Mouse (Mus musculus) testis, postnatal 14 days (tissue): ENCODE measurements around the gene Acot13.

Source experiments
- DNase-seq: peaks from one replicate; pipeline ENCODE4 v3.0.0; 2021; ENCODE audit warnings: low spot score

The Acot13 gene

DNA sequence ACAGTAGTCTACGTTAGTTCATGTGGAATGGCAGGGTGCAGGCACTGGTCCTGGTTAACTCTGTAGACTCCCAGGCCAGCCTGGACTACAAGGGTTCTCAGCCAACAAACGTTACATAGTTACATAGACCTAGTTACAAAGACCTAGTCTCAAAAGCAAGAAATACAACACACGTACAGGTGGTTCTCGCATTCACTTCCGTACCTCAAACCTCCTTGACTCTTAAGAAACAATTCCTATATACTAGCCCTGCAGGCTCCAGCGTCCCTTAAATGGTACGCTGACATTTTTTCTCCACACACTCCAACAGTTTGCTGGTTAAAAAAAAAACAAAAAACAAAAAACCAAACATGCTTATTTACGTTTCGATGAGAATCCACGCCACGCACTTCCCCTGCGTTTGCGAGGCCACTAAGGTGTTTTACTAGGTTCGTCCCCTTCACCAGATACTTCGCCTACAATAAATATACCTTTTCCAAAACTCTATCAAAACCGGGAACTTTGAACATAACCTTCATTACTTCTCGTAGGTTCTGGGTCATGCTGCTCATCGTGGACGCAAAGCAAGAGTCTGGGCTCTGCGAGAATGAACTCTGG, 486 bp downstream of the Acot13 start:
- DNase-seq: peak; percentile 58

DNA sequence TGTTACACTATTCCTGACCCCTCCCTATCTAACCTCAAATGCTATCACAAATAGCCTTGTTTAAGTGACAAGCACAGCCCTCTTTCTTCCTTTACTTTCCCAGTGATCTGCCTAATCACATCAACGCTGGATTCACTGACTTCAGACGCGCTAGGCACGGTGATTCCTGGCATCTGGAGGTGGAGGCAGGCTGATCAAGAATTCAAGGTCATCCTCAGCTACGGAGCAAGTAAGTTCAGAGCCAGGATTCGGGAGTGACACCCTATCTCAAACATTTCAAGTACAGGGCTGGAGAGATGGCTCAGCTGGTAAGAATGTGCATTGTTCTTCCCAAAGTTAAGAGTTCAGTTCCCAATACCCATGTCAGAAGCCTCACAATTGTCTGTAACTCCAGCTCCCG, 5.2 kb downstream of the Acot13 start:
- DNase-seq: no peak

DNA sequence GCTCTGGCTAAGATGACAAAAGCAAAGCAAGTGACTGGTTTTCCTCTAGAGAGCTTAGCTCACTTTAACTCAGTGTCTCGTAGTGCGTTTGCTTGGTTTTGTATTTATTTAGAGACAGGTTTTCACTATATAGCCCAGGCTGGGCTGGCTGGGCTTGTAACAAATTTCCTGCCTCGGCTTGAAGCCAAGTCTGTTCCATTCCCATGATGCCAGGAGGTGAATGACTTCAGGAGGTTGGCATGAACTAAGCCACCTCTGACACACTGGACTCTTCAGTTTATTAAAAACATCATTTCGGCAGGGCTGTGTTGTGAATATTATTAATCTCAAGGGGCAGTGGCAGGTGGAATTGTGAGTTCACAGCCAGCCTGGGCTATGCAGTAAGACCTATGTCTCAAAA, 5.8 kb downstream of the Acot13 start:
- DNase-seq: no peak

DNA sequence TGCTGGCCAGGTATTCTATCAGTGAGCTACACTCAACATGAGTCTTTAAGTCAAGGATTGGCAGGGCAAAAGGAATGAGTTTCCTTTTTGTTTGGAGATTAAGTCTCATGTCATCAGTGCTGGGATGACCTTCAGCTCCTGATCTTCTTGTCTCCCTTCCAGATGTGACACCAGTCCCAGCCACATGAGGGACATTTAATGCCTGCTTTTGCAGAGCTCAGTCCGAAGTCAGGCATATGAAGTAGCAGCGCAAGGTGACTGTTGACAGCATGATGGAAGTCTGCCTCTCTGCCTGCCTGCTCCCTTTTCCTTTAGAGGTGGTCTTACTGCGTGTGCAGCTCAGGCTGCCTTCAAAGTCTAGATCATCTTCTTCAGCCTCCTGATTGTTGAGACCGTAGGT, 6.7 kb downstream of the Acot13 start:
- no peak for DNase-seq

DNA sequence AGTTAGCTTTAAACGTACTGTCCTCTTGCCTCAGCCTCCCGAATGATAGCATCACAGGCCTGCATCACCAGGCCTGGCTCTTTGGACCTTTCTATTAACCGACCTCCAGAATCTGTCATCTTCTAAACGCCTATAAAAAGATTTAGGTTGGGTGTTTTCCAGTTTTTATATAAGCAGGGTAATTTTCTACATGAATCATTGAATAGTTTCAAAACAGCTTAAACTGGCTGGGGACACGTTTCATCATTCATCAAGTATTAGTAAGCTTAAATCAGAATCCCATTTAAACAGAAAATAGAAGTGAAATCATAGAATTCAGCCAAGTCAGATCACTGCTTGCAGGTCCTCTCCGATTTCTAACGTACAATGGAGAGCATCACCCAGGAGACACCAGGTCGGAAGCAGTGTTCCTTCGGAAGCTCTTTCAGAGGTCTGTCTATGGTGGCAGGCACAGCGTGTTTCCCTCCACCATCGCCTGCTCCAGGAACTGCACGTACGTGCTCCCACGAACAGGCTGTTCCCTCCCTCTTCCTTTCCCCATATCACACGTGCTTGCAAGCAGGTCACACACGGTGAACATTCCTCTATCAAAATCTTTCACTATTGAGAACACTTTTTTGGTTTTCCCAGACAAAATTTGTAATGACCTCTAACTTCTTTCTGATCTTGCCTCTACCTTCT, 8.5 kb downstream of the Acot13 start:
- DNase-seq: no peak

DNA sequence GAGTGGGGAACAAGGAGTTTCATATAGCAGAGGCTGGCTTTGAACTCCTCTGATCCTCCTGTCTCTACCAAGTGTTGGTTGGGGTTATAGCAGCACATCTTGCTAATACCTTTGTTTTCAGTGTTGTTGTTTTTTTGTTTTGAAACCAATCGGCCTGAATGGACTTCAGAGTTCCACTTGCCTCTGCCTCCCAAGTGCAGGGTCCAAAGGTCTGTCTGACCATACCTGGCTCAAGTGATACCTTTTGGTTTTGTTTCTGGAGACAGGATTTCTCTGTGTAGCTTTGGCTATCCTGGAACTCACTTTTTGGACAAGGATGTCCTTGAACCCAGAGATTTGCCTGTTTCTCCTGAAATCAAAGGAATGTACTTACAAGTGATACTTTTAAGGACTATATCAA, 11.4 kb downstream of the Acot13 start:
- no peak for DNase-seq

DNA sequence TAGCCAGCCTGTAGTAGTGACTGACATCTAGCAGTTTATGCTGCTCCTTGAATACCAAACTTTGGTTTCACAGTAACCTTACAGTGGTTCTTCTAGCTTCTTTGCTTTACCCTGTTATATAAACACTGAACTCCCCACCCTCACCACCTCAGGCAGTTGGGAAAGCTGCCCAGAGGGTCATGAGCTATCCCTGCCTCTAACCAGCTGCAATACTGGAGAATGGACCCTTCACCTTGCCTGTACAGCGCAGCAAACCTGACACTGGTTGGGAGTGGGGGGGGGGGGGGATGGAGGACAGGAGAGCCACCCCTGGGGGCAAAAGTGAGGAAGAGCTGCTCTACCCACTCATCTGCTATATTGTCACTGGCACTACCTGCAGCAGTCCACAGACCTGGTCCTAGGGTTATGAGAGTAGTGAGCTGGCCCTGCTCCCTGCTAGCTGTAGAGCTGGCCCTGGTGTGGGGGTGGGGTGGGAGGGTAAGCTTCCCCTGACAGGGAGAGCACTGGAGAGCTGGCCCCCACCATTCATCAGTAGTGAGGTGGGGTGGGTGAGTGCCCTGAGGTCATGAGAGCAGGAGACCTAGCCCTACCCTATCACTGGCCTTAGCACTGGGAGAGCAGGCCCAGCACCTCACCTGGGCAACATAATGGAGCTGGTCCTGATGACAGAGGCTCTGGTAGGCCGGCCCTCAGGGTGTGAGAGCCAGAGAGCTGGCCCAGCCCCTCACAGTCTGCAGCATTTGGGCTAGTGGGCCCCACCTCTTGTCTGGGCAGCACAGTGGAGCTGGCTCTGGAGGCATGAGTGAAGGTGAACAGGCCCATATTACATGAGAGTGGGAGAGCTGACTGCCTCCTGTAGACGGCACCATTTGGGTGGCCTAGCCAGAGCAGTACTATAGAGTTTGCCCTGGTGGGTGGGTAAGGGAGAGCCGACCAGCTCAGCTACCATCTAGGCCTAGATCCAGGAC, 14.9 kb downstream of the Acot13 start:
- no peak for DNase-seq

DNA sequence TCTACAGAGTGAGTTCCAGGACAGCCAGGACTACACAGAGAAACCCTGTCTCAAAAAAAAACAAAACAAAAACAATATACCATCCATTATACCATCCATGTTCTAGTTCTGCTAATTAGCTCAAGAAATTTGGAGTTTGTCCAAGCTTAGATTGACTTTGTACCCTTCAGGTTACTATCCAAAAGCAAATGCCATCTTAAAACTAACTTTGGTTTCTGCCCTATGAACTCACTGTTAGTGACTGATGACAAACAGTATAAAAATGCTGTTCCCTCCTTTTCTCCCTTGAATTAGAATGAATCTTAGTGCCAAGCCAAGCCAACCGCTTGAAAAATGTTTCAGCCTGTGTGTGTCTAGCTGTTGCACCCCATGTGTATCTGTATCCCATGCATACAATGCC, 16.7 kb downstream of the Acot13 start:
- DNase-seq: no peak

DNA sequence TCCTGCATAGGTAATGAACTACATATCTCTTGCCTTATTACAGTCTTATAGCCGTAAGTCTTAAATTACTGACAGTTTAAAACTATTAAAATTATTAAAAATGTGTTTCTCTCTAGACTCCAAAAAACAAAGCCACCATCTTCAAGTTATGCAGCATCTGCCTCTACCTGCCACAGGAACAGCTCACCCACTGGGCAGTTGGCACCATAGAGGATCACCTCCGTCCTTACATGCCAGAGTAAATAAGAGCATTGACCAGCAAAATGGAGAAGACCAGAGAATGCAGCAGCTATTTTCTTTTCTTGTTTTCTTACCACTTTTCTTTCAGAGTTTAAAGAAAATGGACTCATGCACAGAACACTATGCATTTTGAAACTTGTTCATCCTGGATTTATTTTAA, 18.8 kb downstream of the Acot13 start:
- DNase-seq: no peak

DNA sequence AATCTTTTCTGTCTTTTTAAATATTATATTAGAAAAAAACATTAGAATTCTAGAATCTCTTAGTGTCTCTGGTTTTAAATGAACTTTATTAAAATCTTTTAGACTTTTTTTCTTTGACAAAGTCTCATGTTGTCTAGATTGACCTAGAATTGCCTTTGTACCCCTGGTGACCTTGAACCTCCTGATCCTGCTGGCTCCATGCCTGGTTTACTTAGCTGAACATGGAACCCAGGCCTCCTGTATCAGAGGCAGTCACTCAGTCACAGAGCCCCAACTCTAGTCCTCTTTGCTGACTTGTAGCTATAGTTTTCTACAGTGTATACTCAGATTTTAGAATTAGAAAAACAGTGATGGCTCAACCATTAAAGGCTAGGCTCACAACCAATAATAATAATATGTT, 25.3 kb downstream of the Acot13 start:
- no peak for DNase-seq

DNA sequence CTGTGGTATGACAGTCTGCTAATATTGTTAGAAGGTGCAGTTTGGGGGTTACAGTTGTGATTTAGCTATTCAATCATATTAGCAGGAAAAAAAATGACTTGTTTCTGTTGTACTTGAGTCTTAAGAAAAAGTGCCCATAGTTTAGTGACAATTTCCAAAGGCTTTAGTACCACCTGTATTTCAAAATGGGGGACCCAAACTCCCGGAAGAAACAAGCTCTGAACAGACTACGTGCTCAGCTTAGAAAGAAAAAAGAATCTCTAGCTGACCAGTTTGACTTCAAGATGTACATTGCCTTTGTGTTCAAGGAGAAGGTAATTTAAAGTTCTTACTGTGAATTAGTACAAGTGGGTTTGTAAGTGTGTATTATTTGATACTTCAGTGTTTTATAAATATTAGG, 28.1 kb downstream of the Acot13 start:
- no peak for DNase-seq

DNA sequence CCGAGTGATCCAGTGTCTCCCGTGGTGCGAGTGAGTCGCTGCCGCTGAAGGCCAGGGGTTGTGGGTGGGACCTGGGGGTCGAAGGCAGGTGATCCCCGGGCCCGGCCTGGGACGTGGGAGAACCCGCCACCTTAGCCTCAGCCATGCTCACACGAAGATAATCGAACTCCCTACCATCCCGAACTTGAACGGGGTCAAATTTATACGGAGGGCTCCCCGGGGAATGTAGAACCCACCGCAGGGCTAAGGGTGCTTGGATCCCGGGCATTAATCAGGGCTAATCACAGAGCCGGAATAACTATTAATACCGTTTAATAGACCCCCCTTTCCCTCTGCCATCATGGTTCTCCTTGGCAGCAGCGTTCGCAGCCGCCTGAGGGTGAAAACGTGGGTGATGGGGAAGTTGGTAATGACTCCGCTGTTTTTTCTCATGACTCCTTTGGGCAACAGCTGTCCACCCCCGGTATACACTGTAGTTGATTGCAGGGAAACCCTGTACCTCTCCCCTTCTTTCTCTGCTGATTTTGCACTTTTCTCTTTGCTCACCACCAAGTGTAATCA, 29.1 kb downstream of the Acot13 start:
- DNase-seq: peak; percentile 44

DNA sequence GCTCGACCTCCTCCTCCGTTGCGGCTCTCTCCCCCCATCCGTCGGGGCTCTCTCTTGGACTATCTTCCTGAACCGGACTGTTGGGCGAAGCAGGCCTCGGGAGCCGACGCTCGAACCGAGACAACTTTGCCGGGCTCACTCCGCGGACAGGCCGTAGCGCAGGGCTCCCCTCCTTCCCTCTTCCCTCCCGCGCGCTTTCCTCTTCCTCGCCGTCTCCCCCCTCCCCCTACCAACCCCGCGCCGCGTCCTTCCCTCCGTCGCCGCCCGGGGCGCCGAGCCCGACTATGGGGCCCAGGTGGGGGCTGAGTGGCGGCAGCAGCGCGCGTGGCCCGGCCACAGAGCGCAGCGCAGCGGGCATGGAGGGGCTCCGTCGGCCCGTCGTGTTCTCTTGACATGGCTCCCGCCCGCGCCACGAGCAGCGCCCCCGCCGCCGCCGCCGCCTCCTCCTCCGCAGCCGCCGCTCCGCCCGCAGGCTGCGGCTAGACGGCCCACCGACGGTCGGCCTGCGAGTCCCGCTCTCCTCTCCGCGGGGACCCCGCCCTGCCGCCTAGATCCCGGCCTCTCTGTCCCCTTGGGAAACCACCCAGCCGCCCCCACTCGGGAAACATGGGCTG, 29.9 kb downstream of the Acot13 start, which contains the start of gene BC005537:
Gene BC005537 (plus strand): TSS at position 350 of the 614 bp plus-strand sequence.
- DNase-seq: no peak

DNA sequence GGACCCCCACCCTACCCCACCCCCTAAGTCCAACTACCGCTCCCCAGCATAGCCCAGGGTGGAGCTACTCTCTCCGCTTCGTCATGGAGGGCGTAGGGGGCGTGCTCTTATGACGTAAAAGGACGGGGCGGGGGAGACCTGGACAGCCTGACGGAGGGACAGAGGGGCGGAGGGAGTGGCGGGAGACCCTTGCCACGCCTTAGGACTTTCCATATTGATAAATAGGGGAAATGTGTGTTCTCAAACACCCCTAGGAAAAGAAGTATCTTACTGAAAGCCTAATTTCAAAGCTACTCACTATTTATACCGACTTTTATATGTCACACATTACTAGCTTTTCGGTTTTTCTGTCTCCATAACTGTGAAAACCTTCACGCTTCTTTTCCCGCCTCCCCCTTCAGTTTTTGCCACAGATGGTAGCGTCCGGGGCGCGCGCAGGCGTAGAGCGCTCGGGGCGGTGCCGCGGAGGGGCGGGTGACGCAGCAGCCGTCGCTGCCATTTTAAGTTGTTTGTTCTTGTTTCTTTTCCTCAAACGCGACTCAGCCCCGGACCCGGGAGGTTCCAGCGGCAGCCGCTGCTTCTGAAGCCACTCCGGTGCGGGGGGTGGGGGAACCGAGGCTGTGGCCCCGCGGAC, 30.5 kb downstream of the Acot13 start:
- peak; percentile 97 for DNase-seq

DNA sequence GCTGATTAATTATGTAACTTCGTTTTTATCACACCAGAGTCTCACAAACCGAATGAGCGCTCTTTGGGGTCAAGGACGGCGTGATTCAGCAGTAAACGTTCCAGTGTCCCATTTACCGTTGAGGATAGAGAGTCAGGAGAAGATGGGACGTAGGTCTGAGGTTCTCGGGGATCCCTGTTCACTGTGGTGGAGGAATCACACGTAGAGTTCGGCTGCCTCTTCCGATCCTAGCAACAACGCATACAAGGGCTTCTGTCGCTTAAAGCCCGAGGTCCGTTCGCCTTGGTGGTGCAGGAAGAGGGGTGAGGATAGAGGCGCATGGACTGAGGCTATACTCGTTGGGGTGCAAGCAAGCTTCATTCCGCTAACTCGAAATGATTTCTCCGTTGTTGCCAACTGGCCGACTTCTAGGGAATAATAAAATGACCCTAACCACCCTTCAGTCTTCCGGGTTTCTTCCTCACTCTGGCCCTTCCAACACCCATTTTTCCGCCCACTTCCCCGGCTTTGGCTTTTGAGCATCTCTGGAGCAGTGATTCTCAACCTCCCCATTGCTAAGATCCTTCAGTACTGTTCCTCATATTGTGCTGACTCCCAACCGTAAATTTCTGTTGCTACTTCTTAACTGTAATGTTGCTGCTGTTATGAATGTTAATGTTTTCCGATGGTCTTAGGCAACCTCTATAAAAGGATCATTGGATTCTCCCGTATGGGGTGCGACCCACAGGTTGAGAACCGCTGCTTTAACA, 31.2 kb downstream of the Acot13 start:
- DNase-seq: peak; percentile 56

DNA sequence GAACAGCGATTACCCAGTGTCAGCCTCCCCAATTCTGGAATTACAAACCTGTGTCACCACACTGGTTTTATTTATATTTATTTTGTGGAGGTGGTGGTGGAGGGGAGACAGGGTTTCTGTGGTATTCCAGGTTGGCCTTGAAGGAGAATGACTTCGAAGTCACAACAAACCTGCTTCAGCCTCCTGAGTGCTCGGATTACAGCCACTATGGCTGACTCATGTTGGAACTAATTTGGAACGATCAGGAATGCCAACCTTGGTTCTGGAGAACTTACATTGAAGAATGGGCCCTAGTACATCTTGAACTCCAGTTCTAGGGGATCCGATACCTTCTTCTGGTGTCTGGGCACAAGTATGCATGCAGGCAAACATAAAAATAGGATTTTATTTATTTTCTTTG, 32.0 kb downstream of the Acot13 start:
- DNase-seq: no peak

DNA sequence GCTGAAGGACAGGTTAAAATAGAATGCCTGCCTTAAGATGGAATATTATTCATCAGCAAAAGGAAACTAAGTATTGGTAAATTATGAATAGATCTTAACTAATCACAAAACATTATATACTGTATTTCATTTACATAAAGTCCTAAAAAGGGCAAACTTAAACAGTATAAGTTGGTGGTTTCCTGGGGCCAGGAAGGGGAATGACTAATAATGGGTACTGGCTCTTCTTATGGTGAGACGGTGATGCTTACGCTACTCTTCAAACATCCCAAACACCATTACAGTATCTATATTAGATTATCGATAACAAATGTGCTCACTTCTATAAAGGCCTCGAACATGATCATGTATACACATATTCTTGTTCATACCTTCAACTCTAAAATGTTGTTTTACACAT, 32.7 kb downstream of the Acot13 start:
- no peak for DNase-seq

DNA sequence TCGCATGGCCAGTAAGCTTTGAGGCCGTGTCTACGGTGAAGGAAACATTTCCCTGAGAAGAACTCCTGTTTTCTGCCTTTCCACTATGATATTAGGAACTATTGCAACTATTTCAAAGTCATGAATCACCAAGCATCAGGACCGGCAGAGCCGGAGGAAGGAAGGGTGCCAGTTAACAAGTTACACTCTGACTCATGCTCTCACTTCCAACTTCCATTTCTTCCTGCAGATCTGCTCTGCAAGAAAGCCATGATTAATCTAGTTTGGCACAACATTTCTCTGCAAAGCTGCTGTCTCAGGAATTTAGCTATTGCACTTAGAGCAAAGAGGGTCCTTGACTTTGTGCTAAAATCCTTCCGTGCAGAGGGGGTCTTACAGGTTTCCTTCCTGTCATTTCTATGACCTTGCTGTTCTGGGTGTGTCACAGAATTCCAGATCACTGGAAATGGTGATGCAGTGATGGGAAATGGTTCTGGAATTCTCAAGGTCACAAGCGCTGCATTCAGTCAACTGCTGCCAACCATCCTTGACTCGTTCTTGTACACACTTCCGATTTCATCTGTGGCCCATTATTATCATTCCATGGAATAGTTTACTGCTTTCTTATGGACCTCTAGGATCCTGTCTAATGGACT, 38.8 kb downstream of the Acot13 start:
- DNase-seq: no peak

DNA sequence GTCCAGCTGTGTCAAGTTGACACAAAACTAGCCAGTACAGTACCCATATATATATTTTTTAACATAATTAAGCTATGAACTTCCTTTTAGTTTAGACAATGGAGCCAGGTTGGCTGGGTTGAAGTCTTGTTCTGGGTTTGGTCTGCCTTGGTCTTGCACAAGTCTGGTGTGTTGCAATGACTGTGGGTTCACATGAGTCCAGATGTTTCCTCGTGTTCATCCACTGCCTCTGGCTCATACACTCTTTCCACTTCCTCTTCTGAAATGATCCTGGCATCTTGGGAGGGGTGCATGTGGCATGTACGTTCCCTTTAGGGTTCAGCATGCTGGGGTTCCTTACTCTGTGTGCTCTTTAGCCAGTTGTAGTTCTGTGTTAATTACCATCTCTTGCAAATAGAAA, 40.0 kb downstream of the Acot13 start:
- DNase-seq: no peak

DNA sequence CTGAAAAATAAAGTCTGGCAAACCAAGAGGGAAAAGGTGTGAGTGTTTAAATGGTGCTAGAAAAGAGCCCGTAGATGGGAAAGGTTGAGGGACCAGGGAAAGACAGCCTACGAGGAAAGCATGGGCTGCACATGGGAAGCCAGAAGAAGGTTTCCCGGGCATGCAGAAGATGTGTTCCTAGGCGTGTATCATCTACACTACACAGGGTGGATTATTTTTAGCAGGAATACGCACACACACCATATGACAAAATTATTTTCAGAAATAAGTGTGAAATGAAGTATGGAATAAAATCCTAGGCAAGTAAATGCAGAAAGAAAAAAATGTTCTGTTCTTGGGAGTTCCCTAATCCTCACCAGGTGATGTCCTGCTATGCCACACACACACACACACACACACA, 43.9 kb downstream of the Acot13 start:
- no peak for DNase-seq
